Mouse (Mus musculus) megakaryocyte, embryonic 14.5 days (primary cell): ENCODE data around the gene Hnrnpa0.

ENCODE experiments used
- FLI1 ChIP-seq: IDR thresholded peaks from 2 replicates; pipeline ENCODE4 v1.6.1; 2012; ENCODE audit warnings: low read length, inconsistent platforms, mixed read lengths
- GATA1 ChIP-seq: IDR thresholded peaks from 3 replicates; pipeline ENCODE4 v1.6.1; 2012; ENCODE audit warnings: mixed read lengths, low read length, inconsistent platforms, borderline replicate concordance

GRCm38 (mm10) chr13:58150442-58150841 lies 22.1 kb upstream of the Hnrnpa0 start:
- TF ChIP-seq FLI1 (no peak), GATA1 (no peak)
